Mouse (Mus musculus) ES-E14 (cell line): ENCODE results near the gene Ap3d1.

Source experiments
- HCFC1 ChIP-seq: IDR thresholded peaks from 2 replicates; pipeline ENCODE4 v1.6.1; 2012; ENCODE audit warnings: low read length, inconsistent platforms, borderline replicate concordance; ENCODE audit not compliant: insufficient read depth
- MAFK ChIP-seq: IDR thresholded peaks from 2 replicates; pipeline ENCODE4 v1.6.1; 2014; ENCODE audit warnings: mild to moderate bottlenecking, low read depth, low read length, inconsistent platforms; ENCODE audit not compliant: insufficient read depth
- ZC3H11A ChIP-seq: IDR thresholded peaks from 2 replicates; pipeline ENCODE4 v1.6.1; 2012; ENCODE audit warnings: low read depth, mild to moderate bottlenecking, inconsistent platforms, low read length, borderline replicate concordance
- ZNF384 ChIP-seq: IDR thresholded peaks from 2 replicates; pipeline ENCODE4 v1.6.1; 2012; ENCODE audit warnings: low read depth, low read length, inconsistent platforms

GRCm38 (mm10) chr10:80668614-80669013, 73.5 kb downstream of the Ap3d1 start:
- TF ChIP-seq ZNF384 (no peak), HCFC1 (no peak), ZC3H11A (no peak), MAFK (no peak)
